Mouse (Mus musculus): ENCODE measurements at regions not wholly inside any gene's neighbourhood (a gene's known extent, or its start where the extent isn't known, plus 50 kb on each side); places are given as distances from the start of the nearest gene placed in this dataset.

GRCm38 (mm10) chr7:40683641-40684040 lies 214.5 kb upstream of the Vstm2b start:
- DNase-seq: no peak
- WGBS: 52% methylated on average over 3 of the region's 3 CpGs
- H3K4me3 ChIP-seq (replicated peaks; ENCODE audit: extremely low read depth, low read depth, low read length): no peak overlapping the region
- H3K4me1 ChIP-seq (ENCODE audit: control insufficient read depth, insufficient read depth, low read length): no peaks in the 10 kb centered on the region
- no peak for TF ChIP-seq CTCF (IDR thresholded peaks at IDR 0.05; ENCODE audit: insufficient read depth, low read length)
- TF ChIP-seq POLR2A (IDR thresholded peaks at IDR 0.05; ENCODE audit: borderline replicate concordance, extremely low read depth, low read depth, low read length): no peak

DNA sequence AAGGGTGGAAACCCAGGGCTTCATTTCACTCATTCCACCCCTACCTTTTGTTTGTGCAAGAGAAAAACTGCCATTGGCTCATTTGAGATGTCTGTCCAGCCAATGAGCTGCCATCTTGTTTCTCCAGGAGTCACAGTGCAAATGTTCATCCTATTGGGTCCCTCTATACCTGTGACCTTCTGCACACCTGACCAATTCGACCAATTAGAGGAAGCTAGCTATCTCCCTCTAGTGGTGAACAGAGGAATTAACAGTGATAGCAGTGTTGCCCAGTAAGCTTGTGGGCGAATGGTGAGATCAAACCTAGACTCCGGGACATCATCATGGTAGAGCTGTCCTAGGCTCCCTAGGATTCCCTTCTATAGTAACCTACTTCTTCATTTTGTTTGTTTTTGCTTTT lies 211.1 kb upstream of the Vstm2b start:
- H3K4me3 ChIP-seq (replicated peaks; ENCODE audit: extremely low read depth, low read depth, low read length): no peak overlapping the region
- no peak for TF ChIP-seq POLR2A (IDR thresholded peaks at IDR 0.05; ENCODE audit: borderline replicate concordance, extremely low read depth, low read depth, low read length)
- TF ChIP-seq CTCF (IDR thresholded peaks at IDR 0.05; ENCODE audit: insufficient read depth, low read length): no peak
- DNase-seq: no peak
- H3K4me1 ChIP-seq (ENCODE audit: control insufficient read depth, insufficient read depth, low read length): no peaks in the 10 kb centered on the region
- WGBS: 84% methylated on average over 3 of the region's 3 CpGs

- Histone ChIP-seq H3K4me1 (ENCODE audit: control insufficient read depth, insufficient read depth, low read length) (no peaks in the 10 kb centered on the region), H3K4me3 (replicated peaks; ENCODE audit: extremely low read depth, low read depth, low read length) (no peak overlapping the region)
- TF ChIP-seq CTCF (IDR thresholded peaks at IDR 0.05; ENCODE audit: insufficient read depth, low read length): no peak
- DNase-seq: no peak
- WGBS: 61% methylated on average over 4 of the region's 4 CpGs
These were observed 209.6 kb upstream of the Vstm2b start for GRCm38 (mm10) chr7:40688546-40688945.

DNA sequence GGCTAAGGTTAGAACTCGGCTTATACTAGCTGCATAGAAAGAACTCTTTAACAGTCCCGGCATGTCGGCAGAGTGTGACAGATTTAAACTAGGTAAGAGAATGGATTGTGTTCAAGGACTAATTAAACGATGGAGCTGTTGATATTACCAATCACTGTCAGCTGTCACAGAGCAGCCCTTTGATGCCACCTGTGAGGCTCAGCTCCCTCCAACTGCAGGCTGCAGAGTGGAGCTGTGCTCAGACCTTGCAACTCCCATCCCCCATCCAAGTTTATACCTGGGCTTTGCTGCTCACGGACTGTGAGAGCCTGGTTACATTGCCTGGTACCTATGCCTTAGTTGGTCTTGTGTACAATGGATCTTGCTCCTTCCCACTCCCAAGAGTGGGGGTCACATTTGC lies 204.4 kb upstream of the Vstm2b start:
- no peak for DNase-seq
- Histone ChIP-seq H3K4me3 (replicated peaks; ENCODE audit: extremely low read depth, low read depth, low read length) (no peak overlapping the region), H3K4me1 (ENCODE audit: control insufficient read depth, insufficient read depth, low read length) (no peaks in the 10 kb centered on the region)
- TF ChIP-seq POLR2A (IDR thresholded peaks at IDR 0.05; ENCODE audit: borderline replicate concordance, extremely low read depth, low read depth, low read length): no peak
- no peak for TF ChIP-seq CTCF (IDR thresholded peaks at IDR 0.05; ENCODE audit: insufficient read depth, low read length)
- WGBS: 56% methylated on average over 5 of the region's 5 CpGs

GRCm38 (mm10) chr7:40697551-40697950 lies 200.6 kb upstream of the Vstm2b start:
- DNase-seq: no peak
- 67% methylated on average over 8 of the region's 8 CpGs for WGBS
- Histone ChIP-seq H3K4me1 (ENCODE audit: control insufficient read depth, insufficient read depth, low read length) (no peaks in the 10 kb centered on the region), H3K4me3 (replicated peaks; ENCODE audit: extremely low read depth, low read depth, low read length) (no peak overlapping the region)
- TF ChIP-seq POLR2A (IDR thresholded peaks at IDR 0.05; ENCODE audit: borderline replicate concordance, extremely low read depth, low read depth, low read length) (no peak), CTCF (IDR thresholded peaks at IDR 0.05; ENCODE audit: insufficient read depth, low read length) (no peak)

- TF ChIP-seq CTCF (IDR thresholded peaks at IDR 0.05; ENCODE audit: insufficient read depth, low read length): no peak
- TF ChIP-seq POLR2A (IDR thresholded peaks at IDR 0.05; ENCODE audit: borderline replicate concordance, extremely low read depth, low read depth, low read length): no peak
- no peaks in the 10 kb centered on the region for H3K4me1 ChIP-seq (ENCODE audit: control insufficient read depth, insufficient read depth, low read length)
- no peak overlapping the region for H3K4me3 ChIP-seq (replicated peaks; ENCODE audit: extremely low read depth, low read depth, low read length)
- DNase-seq: no peak
- WGBS: 31% methylated on average over 3 of the region's 3 CpGs
These were observed 199.8 kb upstream of the Vstm2b start for GRCm38 (mm10) chr7:40698309-40698708.

DNA sequence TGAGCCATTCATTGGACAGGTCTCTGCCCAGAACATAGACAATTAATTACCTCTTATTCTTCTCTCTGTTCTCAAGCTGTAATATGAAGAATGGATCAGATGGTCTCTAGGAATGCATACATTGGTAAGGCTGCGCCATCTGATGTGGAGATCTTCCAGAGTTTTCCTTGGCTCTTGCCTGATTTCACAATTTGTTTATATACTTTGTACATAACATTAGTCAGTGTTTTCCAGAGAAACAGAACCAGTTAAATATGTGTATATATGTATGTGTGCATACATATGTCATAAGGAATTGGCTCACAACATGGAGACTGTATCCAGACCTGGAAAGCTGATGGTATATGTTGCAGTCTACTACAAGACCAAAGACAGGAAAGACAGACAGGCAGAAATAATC lies 198.5 kb upstream of the Vstm2b start:
- WGBS: 95% methylated on average over 1 of the region's 1 CpGs
- H3K4me1 ChIP-seq (ENCODE audit: control insufficient read depth, insufficient read depth, low read length): no peaks in the 10 kb centered on the region
- TF ChIP-seq POLR2A (IDR thresholded peaks at IDR 0.05; ENCODE audit: borderline replicate concordance, extremely low read depth, low read depth, low read length) (no peak), CTCF (IDR thresholded peaks at IDR 0.05; ENCODE audit: insufficient read depth, low read length) (no peak)
- no peak for DNase-seq
- no peak overlapping the region for H3K4me3 ChIP-seq (replicated peaks; ENCODE audit: extremely low read depth, low read depth, low read length)

DNA sequence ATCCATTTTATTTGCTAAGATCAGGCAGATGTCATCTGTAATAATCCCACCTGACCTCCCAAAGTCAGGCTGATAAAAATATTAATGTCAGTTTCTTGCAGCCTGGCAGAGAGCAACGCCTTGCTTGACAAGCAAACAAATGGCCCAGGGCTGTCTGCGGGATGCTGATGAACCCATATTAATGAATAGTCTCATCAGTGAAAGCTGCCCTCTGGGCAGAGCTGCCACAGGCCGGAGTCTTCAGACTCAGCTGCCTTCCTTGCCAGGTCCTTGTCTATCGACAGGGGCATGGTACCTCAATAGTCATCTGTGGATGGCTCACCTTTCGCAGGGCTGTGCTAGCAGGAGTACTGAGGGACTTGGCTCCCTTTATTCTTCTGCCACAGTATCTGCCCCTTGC lies 197.5 kb upstream of the Vstm2b start:
- TF ChIP-seq POLR2A (IDR thresholded peaks at IDR 0.05; ENCODE audit: borderline replicate concordance, extremely low read depth, low read depth, low read length) (no peak), CTCF (IDR thresholded peaks at IDR 0.05; ENCODE audit: insufficient read depth, low read length) (no peak)
- WGBS: 78% methylated on average over 5 of the region's 5 CpGs
- DNase-seq: no peak
- Histone ChIP-seq H3K4me3 (replicated peaks; ENCODE audit: extremely low read depth, low read depth, low read length) (no peak overlapping the region), H3K4me1 (ENCODE audit: control insufficient read depth, insufficient read depth, low read length) (no peaks in the 10 kb centered on the region)

GRCm38 (mm10) chr7:40702191-40703045 lies 195.7 kb upstream of the Vstm2b start:
- 52% methylated on average over 5 of the region's 5 CpGs for WGBS
- H3K4me1 ChIP-seq (ENCODE audit: control insufficient read depth, insufficient read depth, low read length): no peaks in the 10 kb centered on the region
- H3K4me3 ChIP-seq (replicated peaks; ENCODE audit: extremely low read depth, low read depth, low read length): no peak overlapping the region
- DNase-seq: no peak
- TF ChIP-seq POLR2A (IDR thresholded peaks at IDR 0.05; ENCODE audit: borderline replicate concordance, extremely low read depth, low read depth, low read length) (no peak), CTCF (IDR thresholded peaks at IDR 0.05; ENCODE audit: insufficient read depth, low read length) (no peak)

DNA sequence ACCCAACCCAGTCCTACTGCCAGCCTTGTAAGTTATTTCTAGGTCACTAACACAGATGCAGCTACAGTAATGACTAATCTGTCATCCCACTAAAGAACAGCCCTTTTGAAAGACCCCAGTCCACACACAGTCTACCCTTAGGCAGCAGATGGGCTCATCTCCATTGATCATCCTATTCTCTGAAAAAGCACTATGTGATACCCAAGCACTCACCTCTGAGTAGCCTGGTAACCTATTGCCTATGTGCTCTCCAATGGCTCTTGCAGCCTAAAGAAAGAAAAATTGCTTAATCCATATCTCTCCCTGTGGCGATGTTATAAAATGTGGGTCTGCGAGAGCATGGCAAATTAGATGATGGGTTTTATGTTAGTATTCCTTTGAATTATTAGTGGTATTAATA lies 189.9 kb upstream of the Vstm2b start:
- DNase-seq: no peak
- no peak overlapping the region for H3K4me3 ChIP-seq (replicated peaks; ENCODE audit: extremely low read depth, low read depth, low read length)
- no peak for TF ChIP-seq CTCF (IDR thresholded peaks at IDR 0.05; ENCODE audit: insufficient read depth, low read length)
- no peak for TF ChIP-seq POLR2A (IDR thresholded peaks at IDR 0.05; ENCODE audit: borderline replicate concordance, extremely low read depth, low read depth, low read length)
- no peaks in the 10 kb centered on the region for H3K4me1 ChIP-seq (ENCODE audit: control insufficient read depth, insufficient read depth, low read length)
- WGBS: 94% methylated on average over 2 of the region's 2 CpGs
